Mouse (Mus musculus) kidney, adult 11 months (tissue): ENCODE measurements around the gene Tubg1.
"Not testable (repeated sequence)": the region's sequence is repeated elsewhere in the genome, so short reads cannot be mapped to it uniquely, and the experiment has no call there.

Experiments used
- DNase-seq: peaks from one replicate; pipeline ENCODE4 v3.0.0; 2022

Gene Tubg1

DNA sequence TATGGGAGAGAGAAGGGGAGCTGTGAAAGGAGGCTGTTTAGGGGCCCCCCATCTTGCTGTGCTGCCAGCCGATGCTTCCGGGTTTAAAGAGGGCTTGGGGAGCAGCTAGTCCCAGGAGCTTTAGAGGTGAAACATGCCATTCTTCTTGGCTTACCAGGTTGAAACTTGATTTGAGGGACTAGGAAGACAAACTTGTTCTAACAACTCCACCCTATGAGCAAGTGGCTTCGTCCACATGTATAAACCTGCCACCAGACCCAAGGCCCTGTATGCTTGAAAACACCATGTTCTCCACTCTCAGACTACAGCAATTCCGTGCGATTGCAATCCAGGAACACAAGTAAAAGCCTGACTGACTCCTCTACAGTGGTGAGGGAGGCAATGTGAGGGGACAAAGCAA lies 16.7 kb upstream of the Tubg1 start:
- no peak for DNase-seq

DNA sequence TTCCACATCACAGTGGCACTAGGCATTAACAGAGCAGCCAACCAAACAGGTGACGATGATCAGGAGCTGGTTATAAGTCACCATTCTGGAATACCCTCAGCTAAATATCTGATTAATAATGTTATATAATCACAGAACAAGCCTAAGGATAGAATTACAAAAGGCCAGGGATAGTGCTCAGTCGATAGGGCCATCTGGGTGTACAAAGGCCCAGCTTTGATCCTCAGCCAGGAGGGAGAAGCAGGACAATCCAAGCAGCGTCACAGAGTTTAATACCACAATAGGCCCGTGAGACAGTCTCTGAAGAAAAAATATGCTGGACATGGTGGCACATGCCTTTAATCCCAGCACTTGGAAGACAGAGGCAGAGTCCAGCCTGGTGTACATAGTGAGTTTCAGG lies 10.4 kb upstream of the Tubg1 start:
- DNase-seq = no peak

DNA sequence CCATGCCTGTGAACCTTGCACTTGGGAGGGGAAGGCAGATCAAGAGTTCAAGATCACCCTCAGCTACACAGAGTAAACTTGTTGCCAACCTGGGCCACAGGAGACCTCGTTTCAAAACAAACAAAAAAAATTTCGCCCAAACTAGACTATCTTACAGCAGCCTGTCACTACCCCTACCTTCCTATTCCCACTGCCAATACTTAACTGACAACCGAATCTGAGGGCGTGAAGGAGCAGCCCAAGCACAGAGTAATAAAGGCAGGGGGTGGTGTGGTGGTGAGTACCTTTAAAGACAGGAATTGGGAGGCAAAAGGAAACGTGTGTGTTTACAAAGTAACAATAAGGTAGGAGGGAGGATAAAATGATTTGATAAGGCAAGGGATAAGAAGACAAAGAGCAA lies 9.0 kb upstream of the Tubg1 start:
- DNase-seq = no peak

DNA sequence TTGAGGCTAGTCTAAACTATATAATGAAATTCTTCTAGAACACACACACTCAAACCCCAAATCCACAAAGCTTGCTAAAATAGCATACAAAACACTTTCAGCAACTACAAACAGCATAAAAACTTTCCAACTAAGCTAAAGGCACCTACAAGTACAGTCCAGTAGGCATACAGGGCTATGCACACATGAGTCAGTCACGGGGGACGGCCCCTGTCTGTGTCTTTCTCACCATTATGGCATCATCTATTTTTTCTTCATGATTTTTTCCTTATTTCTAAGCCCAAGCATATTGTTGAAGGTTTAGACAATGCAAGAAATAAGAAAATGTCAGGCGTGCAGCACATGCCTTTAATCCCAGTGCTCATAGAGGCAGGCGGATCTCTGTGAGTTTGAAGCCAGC lies 8.6 kb upstream of the Tubg1 start:
- DNase-seq = no peak

DNA sequence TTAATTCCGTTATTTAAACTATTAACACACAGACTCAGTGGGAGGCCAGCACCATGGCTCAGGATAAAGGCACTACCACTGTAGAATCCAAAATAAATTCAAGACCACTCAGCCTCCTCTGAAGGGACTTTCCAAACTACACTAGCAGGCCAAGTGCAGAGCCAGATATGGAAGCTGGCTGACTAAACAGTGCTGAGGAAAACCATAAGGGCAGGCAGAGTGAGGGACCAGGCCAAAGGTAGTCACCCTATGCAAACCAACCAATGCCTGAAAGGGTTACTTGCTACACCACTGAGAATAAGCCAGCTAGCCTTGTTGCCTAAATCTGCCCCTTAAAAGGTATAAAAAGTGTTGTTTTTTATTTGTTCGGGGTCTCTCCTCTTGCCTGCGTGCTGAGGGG lies 7.6 kb upstream of the Tubg1 start:
- DNase-seq = no peak

DNA sequence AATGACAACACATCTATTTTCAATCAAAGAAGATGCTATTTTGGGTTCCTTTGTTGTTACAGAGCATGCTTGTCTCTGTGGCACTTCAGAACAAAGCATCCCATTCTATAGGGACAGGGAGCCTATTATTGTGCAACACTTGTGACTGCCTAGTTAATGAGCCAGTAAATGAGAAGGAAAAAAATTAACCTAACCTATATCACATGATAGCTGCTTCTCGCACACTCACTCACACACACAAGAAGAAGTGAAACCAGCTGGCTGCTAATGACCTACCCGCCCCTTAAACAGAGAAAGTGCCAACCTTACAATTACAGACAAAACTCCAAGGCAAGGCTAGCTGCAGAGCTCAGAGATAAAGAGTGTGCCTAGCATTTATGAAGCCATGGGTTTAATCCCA lies 4.2 kb upstream of the Tubg1 start:
- DNase-seq = no peak

DNA sequence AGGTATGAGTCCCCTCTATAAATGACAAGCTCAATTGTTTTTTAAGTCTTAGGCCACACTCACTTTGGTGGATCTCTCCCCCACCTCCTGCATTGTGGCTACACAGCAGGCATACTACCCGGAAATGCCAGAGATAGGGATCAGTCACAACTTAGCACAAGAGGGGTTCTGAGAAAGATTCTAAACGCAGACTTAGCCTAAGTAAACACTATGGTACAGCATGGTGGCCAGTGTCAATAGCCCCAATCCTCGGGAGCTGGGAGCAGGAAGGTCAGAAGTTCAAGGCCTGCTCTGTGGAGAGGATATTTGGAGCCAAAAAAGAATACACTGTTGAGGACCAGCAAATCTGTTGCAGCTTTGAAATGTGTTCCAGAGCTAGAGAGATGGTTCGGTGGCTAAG lies 1.6 kb upstream of the Tubg1 start:
- DNase-seq = no peak

DNA sequence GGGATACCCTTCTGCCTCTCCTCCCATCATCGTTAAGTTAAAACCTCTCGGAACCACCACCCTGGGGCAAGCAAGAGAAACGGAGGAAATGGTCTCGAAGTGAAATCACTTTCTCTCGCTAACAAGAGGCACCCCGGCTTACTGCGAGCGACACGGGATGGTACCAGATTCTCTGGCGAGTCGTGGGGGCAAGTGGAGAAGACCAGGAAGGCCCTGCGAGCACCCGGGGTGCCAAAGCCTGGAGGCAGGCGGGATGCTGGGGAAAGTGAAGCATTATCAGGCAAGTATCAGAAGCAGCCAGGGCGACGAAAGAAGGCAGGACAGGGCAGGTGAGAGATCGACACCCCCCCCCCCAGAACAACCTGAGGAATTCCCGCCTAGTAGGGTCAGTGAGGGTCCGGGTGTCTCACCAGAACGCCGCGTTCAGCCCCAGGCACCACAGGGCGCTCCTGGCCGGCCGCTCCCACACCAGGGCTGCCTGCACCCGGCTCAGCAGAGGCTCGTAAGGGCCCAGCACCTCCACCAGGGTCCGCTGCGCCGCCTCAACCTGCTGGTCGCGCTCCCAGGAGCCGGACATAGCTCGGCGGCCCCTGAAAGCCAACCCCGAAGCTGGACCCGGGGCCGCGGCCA lies 492 bp upstream of the Tubg1 start:
- DNase-seq = no peak

DNA sequence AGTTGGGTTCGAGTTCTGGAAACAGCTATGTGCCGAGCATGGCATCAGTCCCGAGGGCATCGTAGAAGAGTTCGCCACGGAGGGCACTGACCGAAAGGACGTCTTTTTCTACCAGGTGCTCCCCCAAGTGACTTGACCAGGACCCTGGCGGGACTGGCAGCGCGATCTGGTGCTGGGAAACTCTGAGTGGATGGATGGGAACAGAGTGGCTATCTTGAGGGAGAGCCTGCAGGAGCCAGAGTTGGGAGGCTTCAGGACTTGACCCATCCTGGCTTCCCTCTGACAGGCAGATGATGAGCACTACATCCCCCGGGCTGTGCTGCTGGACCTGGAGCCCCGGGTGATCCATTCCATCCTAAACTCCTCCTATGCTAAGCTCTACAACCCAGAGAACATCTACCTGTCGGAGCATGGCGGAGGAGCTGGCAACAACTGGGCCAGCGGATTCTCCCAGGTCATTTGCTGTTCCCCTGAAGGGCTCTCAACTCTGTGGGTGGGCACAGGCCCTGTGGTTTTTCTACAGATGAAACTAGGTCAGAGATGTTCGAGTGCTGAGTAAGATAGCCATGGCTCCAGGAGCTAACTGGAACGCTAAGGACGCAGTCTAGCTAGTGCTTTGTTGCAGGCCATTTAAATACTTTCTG lies 929 bp downstream of the Tubg1 start:
- no peak for DNase-seq

DNA sequence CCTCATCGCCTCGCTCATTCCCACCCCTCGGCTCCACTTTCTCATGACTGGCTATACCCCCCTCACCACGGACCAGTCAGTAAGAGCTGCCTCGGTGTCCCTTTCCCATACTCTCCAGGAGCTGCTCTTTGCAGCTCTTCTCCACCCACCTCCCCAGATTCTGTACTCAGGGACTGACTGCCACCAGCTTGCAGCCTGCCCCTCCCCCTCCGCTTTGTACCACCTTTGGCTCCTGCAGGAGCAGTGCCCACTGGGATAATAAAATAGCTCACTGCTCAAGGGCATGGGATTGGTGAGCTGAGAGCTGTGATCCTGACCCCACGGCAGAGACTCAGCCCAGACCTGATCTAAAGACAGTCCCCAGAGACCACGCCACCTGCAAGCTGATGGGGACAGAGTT lies 4.8 kb downstream of the Tubg1 start:
- DNase-seq = not testable (repeated sequence)

DNA sequence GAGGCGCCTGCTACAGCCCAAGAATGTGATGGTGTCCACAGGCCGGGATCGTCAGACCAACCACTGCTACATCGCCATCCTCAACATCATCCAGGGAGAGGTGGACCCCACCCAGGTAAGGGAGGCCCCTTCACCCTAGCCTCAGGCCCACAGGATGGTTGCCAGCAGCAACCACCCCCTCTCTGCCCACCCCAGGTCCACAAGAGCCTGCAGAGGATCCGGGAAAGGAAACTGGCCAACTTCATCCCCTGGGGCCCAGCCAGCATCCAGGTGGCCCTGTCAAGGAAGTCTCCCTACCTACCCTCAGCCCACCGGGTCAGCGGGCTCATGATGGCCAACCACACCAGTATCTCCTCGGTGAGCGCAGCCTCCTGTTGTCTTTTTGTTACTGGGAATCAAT lies 5.3 kb downstream of the Tubg1 start:
- not testable (repeated sequence) for DNase-seq

DNA sequence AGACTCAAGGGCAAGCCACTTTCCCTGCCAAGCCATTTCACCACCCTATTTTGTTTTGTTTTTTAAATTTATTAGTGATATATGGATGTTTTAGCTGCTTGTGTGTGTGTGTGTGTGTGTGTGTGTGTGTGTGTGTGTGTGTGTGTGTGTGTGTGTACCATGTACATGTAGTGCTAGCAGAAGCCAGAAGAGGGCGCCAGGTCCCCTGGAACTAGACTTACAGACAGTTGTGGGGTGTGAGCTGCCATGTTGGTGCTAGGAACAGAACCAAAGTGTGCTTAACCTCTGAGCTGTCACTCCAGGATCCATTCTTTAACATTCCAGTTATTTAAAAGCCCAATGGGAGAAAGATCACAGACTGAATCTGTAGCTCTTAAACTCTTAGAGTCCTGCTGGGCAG lies 7.3 kb downstream of the Tubg1 start:
- no peak for DNase-seq

DNA sequence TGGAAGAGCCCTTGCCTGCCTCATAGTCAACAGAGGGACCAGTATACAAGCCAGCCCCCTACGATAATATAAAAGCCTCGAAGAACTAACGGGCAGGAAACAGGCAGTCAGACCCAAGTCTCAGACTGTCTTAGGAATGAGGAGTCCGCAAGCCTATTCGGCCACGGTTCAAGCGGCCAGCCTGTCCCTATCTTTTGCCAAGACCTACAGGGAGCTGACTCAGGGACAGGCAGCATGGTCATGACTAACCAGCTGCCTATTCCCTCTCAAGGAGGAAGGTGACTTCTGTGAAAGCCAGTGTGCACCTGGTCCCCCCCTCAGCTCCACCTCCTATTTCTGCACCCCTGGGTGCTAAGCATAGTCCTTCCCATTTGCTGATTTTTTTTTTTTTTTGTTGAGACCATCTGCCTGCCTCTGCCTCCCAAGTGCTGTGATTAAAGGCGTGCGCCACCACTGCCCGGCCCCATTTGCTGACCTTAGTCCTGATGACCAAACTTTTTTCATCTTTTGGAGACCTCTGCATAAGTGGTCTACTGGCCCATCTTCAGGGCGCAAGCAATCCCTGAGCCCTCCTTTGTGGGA lies 9.3 kb downstream of the Tubg1 start:
- DNase-seq = no peak

DNA sequence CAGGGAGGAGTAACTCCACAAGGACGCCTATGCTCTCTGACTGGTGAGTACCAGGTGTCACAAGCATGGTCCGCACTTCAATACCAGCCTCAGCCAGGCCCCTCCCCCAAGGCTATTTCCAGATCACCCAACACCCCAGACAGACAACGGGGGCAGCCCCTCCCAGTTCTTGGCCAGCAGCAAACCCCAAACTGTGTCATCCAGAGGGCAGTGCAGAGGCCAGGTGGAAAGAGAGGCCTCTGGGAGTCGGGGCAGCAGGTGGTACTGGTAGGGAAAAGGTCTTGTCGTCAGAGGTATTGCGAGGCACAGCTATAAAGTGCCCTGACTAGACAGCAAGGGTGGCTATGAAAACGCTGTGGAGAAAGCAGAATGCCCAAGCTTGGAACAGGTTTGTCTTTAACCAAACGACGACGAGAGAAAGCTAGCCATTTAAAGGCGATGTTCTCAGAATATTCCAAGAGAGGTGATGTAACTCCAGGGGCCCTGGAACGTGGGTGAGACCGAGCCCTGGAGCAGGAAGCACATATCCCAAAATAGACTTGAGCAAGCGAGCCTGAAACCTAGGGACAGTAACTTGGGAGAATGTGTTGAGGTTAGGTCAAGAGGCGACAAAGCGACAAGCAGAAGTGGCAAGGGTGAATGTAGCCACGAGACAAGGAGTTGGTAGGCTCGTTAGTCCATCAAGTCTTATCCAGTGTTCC lies 10.5 kb downstream of the Tubg1 start:
- DNase-seq = no peak

DNA sequence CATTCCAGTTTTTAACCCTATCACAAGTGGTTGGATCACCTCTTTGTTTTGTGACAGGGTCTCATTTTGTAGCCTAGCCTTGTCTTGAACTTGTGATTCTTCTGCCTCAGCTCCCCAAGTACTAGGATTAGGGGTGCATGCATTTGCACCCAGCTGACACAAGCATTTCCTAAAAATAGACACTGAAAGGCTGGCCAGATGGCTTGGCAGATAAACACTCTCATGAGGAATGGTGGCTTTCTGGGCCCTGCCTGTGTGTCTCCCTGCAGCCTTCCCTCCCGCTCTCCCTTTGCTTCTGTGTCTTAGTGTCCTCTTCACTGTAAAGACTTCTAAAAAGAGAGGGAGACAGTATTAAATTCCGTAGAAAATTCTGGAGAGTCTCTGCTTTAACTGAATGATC lies 11.4 kb downstream of the Tubg1 start:
- no peak for DNase-seq

DNA sequence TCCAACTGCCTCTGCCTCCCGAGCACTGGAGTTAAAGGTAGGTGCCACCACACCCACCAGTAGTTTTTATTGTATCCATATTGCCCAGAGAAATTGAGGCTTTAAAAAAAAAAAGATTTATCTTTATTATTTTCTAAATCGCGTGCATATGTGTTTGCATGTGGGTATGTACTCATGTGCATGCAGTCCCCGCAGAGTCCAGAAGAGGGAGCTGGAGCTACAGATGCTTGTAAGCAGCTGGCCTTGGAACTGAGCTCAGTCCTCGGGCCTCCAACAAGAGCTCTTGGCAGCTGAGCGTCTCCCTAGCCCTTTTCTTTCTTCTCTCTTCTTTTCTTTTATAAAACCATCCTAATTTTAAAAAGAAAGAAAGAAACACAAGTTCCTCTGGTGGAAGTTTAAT lies 12.0 kb downstream of the Tubg1 start:
- DNase-seq = no peak

DNA sequence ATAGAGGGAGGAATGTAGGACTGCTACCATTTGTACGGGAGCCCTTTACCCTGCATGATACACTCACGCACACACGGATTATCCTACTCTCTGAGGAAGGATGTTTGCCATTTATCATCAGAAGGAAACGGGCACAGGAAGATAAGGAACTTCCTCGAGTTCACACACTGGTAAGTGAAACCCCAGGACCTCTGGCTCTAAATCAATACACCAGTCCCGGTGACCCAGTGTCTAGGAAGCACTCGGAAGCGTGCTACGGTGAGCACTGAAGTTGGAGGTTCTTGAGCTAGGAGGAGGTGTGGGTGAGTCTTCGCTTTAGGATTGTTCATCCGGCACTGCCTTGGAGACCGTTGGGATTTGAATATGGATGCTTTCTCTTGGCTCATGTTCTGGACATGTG lies 13.3 kb downstream of the Tubg1 start:
- DNase-seq = peak; percentile 29

DNA sequence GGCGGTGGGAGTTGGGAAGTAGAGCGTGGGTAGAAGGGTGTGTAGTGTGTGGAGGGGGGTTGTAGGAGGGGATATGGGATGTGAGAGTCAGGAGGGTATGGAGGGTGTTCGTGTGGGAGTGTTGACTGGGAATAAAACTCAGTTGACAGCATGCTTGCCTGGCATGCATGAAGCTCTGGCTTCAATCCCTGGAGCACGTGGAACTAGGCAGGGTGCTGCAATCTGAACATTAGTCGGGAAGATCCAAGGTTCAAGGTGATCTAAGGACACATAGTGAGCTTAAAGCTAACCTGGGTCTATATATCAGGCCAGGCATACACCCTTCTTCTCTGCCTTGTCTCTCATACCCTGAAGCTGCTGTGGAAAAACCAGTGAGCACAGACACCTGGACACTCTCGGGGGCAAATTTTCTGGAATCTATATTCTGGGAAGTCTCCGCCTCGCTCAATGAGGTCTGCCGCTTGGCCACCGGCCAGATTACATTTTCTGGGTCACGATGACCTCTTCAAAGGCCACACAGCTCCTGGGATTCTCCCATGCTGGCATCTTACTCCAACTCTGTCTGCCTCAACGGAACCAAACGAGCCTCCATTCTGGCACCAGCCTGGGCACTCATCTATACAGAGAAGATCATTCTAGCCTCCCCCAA lies 14.6 kb downstream of the Tubg1 start:
- no peak for DNase-seq

DNA sequence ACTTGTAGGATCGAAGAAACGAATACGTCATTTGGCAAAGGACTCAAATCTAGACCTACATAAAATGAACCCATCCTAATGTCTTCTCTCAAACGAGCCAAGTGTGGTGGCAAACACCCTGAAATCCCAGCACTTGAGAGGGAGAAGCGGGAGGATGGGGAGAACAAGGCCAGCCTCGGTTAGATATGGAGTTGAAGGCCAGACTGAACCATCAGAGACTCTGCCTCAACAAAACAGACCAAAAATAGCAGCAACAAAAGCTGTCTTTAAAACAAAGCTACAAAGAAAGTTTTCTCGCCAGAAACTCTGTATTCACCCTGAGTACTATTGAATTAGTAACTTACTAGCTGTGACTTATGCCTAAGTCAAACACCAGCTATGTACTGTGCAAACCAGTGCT lies 17.3 kb downstream of the Tubg1 start:
- DNase-seq = no peak

DNA sequence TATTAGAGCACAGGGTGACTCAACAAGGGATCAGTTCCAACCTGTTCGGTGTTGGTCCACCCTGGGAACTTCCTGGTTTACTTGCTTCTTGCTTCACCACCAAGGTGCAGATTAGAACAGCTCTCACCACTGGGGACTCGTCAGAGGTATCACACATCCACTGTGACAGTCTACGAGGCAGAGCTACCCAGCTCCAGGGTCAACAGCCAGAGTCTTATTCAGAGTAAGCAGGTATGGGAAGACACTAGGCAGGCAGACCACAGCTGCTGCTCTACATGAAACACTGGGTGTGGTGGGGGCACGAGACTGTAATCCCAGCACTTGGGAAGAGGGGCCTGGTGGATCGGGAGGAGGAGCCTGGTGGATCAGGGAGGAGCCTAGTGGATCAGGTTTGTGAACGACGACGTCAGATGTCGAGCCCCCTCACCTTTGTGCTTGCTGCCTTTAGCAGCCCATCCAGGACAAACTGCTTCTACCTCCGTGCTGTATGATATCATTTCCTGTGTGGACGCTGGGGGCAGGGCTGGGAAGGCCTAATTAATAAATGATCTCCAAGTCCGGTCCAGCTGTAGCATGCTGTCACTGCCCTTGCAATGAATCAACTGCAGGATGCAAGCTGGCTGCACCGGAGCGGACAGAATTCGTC lies 18.9 kb downstream of the Tubg1 start:
- DNase-seq = peak; percentile 74

DNA sequence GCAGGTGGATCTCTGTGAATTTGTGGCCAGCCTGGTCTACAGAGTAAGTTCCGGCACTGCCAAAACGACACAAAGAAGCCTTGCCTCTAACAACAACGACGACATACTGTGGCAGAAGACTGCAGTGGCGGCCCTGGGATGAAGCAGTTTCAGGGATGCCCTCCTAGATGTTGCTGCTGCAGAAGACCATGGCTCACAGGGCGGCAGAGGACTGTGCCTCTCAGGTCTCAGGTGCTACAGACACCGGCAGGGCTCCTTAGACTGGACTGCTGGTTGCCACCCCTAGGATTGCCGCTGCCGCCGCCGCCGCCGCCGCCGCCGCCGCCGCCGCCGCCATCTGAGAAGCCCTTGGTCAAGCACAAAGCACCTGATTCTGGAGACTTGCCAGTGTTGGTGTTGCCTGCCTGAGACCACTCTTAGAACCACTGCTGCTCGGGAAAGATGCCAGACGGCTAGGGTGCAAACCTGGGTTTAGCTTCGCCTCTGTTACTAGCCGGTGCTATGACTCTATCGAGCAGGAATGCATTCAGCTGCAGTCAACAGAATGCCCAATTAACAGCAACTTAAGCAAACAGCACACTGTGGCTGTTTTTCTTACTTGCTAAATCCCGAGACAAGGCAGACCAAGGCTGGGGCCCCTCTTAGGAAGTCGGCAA lies 20.6 kb downstream of the Tubg1 start:
- DNase-seq = no peak

DNA sequence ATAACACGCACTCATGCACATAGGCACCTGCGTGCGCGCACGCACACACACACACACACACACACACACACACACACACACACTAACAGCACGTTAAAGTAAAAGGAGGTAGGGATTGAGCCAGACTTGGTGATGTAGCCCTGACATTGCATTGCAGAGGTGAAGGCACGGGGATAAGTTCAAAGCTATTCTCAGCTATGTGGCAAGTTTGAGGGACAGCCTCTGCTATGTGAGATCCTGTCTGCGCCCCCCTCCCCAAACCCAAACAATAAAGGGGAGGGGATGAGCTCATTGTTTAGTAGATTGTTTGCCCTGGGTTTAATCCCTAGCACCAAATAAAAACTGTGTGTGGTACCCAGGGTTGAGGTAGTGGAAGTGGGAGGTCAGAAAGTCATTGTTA lies 21.4 kb downstream of the Tubg1 start:
- DNase-seq = no peak
